ENCODE assay signal across 8 mouse cellular contexts in the genomic region with DNA sequence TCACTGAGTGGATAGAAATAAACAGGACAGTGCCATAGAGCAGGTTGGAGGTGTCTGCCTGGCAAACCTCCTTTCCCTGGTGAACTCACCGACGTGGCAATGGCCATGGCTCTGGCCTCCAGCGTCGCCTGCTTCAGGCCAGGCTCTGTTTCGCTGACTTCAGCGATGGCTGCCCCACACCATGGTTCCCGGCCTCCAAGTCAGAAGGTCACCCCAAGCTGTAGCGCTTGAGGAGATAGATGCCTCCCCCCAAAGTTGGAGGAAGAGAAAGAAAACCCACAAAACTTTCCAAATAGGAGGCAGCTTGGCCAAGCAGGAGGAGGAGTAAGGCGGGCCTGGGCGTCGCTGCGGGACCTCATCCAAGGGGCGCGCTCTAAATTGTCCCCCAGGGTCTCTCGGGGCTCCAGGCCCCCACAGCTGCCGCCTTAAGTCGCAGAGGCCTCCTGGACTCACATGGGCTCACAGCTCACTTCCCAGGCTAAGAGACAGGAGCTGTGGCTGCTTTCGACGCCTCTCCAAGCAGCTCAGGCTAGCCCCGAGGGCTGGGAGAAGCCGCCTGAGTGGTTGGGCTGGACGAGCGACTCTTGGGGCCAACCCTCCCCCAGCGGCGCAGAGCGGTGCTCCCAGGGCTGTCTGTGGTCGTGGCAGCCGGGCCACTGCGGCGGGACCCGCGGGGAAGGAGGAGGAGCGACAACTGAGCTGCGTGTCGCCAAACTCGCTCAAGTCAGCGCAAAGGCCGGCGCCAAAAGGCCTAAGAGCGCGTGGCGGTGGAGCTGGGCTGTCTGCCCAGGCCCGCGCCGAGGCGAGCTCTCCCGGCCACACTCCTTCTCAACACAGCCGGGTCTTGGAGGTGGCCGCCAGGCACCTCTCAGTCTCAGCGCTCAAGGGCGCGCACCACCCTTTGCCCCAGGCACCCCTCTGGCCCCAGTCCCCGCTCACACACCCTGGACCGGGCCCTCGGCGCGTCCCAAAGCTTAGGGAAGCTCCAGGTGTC. TPM values are rescaled to one million over a fixed set of nuclear protein-coding genes. Genes with fewer than 3 reads are reported as not detected.
DNase-seq lines count a peak whose midpoint lies in the region; ATAC-seq lines count a peak whose summit lies in the region.

A gene (minus strand): TSS at position 778 of the 994 bp plus-strand sequence.

- peak; percentile 51 for ATAC-seq in hindbrain, embryonic 12.5 days (ENCODE audit: low FRiP score)
- ATAC-seq in midbrain, embryonic 11.5 days (ENCODE audit: low FRiP score), result peak; percentile 64
- ATAC-seq in stomach, embryonic 16.5 days (ENCODE audit: insufficient read depth, low FRiP score), result peak; percentile 51

- H3K4me3 ChIP-seq in hindbrain, embryonic 12.5 days, result peak within 1 kb of the TSS; percentile 55
- peak within 1 kb of the TSS; percentile 52 for H3K4me3 ChIP-seq in midbrain, embryonic 11.5 days (ENCODE audit: low read depth, low read length)
- H3K4me3 ChIP-seq in stomach, embryonic 16.5 days (replicated peaks; ENCODE audit: low read length), result peak within 1 kb of the TSS; percentile 73

- H3K4me2 ChIP-seq in hindbrain, embryonic 12.5 days (replicated peaks), result peak within 1 kb of the TSS; percentile 91
- peak within 1 kb of the TSS; percentile 95 for H3K4me2 ChIP-seq in midbrain, embryonic 11.5 days
- peak within 1 kb of the TSS; percentile 84 for H3K4me2 ChIP-seq in stomach, embryonic 16.5 days (ENCODE audit: low read depth, low read length)

- DNase-seq in adrenal gland, adult 8-10 months, result peak; percentile 17
- DNase-seq in cerebellum, postnatal 25 days, result peak; percentile 70 to 74
- peak; percentile 41 to 45 for DNase-seq in frontal cortex, postnatal 36 days (ENCODE audit: low spot score in 2 of 2)
- DNase-seq in left cerebral cortex, postnatal 4 days, result peak; percentile 82
- DNase-seq in midbrain, embryonic 11.5 days (ENCODE audit: low spot score, missing footprints), result peak; percentile 97
- no peak for DNase-seq in B cell, adult 2 months

- H3K27me3 ChIP-seq in hindbrain, embryonic 12.5 days, result no peaks in the 10 kb centered on the region; the same call in 1 of the 2 replicates
- H3K27me3 ChIP-seq in midbrain, embryonic 11.5 days (ENCODE audit: control insufficient read depth, insufficient read depth, low read length), result no peaks in the 10 kb centered on the region
- H3K27me3 ChIP-seq in stomach, embryonic 16.5 days (ENCODE audit: control insufficient read depth, insufficient read depth, low read length), result no peaks in the 10 kb centered on the region

- intact Hi-C loops in left cerebral cortex, postnatal 4 days (cut with DNase I), result no loop called here

- H3K9me3 ChIP-seq in hindbrain, embryonic 12.5 days (replicated peaks), result peaks cover 16% of the 10 kb centered on the region
- H3K9me3 ChIP-seq in midbrain, embryonic 11.5 days (ENCODE audit: control insufficient read depth, low read length), result peaks cover 9% of the 10 kb centered on the region
- no peaks in the 10 kb centered on the region for H3K9me3 ChIP-seq in stomach, embryonic 16.5 days (replicated peaks; ENCODE audit: control insufficient read depth, low read length)

- H3K4me1 ChIP-seq in hindbrain, embryonic 12.5 days, result peaks cover 45% of the 10 kb centered on the region
- H3K4me1 ChIP-seq in midbrain, embryonic 11.5 days (ENCODE audit: control insufficient read depth, insufficient read depth, low read length), result peaks cover 34% of the 10 kb centered on the region
- H3K4me1 ChIP-seq in stomach, embryonic 16.5 days (ENCODE audit: control insufficient read depth, insufficient read depth, low read length), result peaks cover 31% of the 10 kb centered on the region

- peaks cover 17% of the 10 kb centered on the region for H3K36me3 ChIP-seq in hindbrain, embryonic 12.5 days
- H3K36me3 ChIP-seq in midbrain, embryonic 11.5 days (ENCODE audit: control insufficient read depth, insufficient read depth, low read length), result peaks cover 4% of the 10 kb centered on the region
- H3K36me3 ChIP-seq in stomach, embryonic 16.5 days (ENCODE audit: control insufficient read depth, insufficient read depth, low read length), result peaks cover 9% of the 10 kb centered on the region; the same call in 1 of the 2 replicates

- H3K27ac ChIP-seq in hindbrain, embryonic 12.5 days, result peak within 1 kb of the TSS; percentile 95
- H3K27ac ChIP-seq in midbrain, embryonic 11.5 days (ENCODE audit: low read depth, low read length), result peak within 1 kb of the TSS; percentile 98
- H3K27ac ChIP-seq in stomach, embryonic 16.5 days (ENCODE audit: low read length), result peak within 1 kb of the TSS; percentile 100

- 1% methylated on average over 57 of the region's 57 CpGs for WGBS in hindbrain, embryonic 12.5 days
- 2% methylated on average over 53 of the region's 57 CpGs for WGBS in midbrain, embryonic 11.5 days
- 2% methylated on average over 57 of the region's 57 CpGs for WGBS in stomach, embryonic 16.5 days

- peak within 1 kb of the TSS; percentile 78 for H3K9ac ChIP-seq in hindbrain, embryonic 12.5 days
- peak within 1 kb of the TSS; percentile 97 for H3K9ac ChIP-seq in midbrain, embryonic 11.5 days (ENCODE audit: low read length)
- H3K9ac ChIP-seq in stomach, embryonic 16.5 days (ENCODE audit: low read length), result peak within 1 kb of the TSS; percentile 94

RNA-seq across cellular contexts. Expression of the gene that starts here (rescaled TPM):
- 1 to 10 TPM; 2.5 to 4.4 (median 3.2) TPM for total RNA-seq in adrenal gland, adult 8-10 months (2022)
- 28.4 and 32.9 TPM in 2 replicates for polyA plus RNA-seq in hindbrain, embryonic 12.5 days (2016; fragmentation: Nextera tagmentation; extraction: Ambion mirVana)
- total RNA-seq in left cerebral cortex, postnatal 4 days (2021), result 10 to 100 TPM; 15.0 to 15.9 TPM
- polyA plus RNA-seq in midbrain, embryonic 11.5 days (2014; fragmentation: Nextera tagmentation; extraction: Ambion mirVana), result 24.4 and 27.6 TPM in 2 replicates
- 26.8 and 30.3 TPM in 2 replicates for polyA plus RNA-seq in stomach, embryonic 16.5 days (2015; fragmentation: Nextera tagmentation; extraction: Ambion mirVana)

Comparison
In these comparisons a context has a peak if more than half of its experiments do, and no peak if none do; other contexts are left out.
1. DNase-seq: peak in adrenal gland, adult 8-10 months (single experiment), cerebellum, postnatal 25 days (2 of 2), frontal cortex, postnatal 36 days (2 of 2), left cerebral cortex, postnatal 4 days (single experiment) and midbrain, embryonic 11.5 days (single experiment); none in B cell, adult 2 months (0 of 2).
2. Peak in every context shown above with its lines, with median percentiles within 50 percentile points of each other: ATAC-seq, H3K27ac ChIP-seq, H3K4me2 ChIP-seq, H3K4me3 ChIP-seq and H3K9ac ChIP-seq.